Mouse (Mus musculus) MEL (cell line): ENCODE results near the gene Hmcn2. TPM values are rescaled to one million over a fixed set of nuclear protein-coding genes. Genes with fewer than 3 reads are reported as not detected.
A peak's percentile ranks its signal among the peaks of the same experiment; 100 is the strongest.

Source experiments
- DNase-seq: peaks from one replicate; pipeline ENCODE4 v3.0.0; 2011; ENCODE audit warnings: low read depth, low spot score
- H3K27ac ChIP-seq: 2 replicates; pipeline ENCODE4 v1.5.1; 2012; ENCODE audit warnings: low read depth, mild to moderate bottlenecking, control low read depth, low read length, moderate library complexity; ENCODE audit not compliant: control insufficient read depth
- H3K27me3 ChIP-seq, 2 experiments: fragments of 150-350 bp in 1 of 2; sonication (generic) in 1 of 2; 2 replicates each; pipeline ENCODE4 v1.6.1; 2012; ENCODE audit warnings: low read length in 2 of 2, mild to moderate bottlenecking in 2 of 2, improper control_type of control experiment in 1 of 2, moderate library complexity in 1 of 2; ENCODE audit not compliant: insufficient read depth in 2 of 2, control insufficient read depth in 1 of 2
- H3K36me3 ChIP-seq, 2 experiments: 2 replicates each; pipeline ENCODE4 v1.6.1; 2012 to 2014; ENCODE audit warnings: low read length in 2 of 2, improper control_type of control experiment in 1 of 2, inconsistent platforms in 1 of 2, mild to moderate bottlenecking in 1 of 2; ENCODE audit not compliant: insufficient read depth in 2 of 2, control insufficient read depth in 1 of 2
- H3K4me1 ChIP-seq, 2 experiments: fragments of 150-350 bp in 1 of 2; sonication (generic) in 1 of 2; 2 replicates each; pipeline ENCODE4 v1.6.1; 2012; ENCODE audit warnings: low read length in 2 of 2, improper control_type of control experiment in 1 of 2, mild to moderate bottlenecking in 1 of 2; ENCODE audit not compliant: insufficient read depth in 2 of 2, control insufficient read depth in 1 of 2
- H3K4me3 ChIP-seq, 2 experiments: fragments of 150-350 bp in 1 of 2; sonication (generic) in 1 of 2; 2 replicates each; pipeline ENCODE4 v1.5.1; 2012; ENCODE audit warnings: low read depth in 2 of 2, low read length in 2 of 2, mild to moderate bottlenecking in 2 of 2, moderate library complexity in 2 of 2, control low read depth in 1 of 2, improper control_type of control experiment in 1 of 2; ENCODE audit not compliant: control insufficient read depth in 1 of 2, insufficient read depth in 1 of 2
- H3K79me2 ChIP-seq: 2 replicates; pipeline ENCODE4 v1.6.1; 2012; ENCODE audit warnings: mild to moderate bottlenecking, low read length, moderate library complexity; ENCODE audit not compliant: control insufficient read depth, poor library complexity, insufficient read depth
- H3K9ac ChIP-seq: 2 replicates; pipeline ENCODE4 v1.6.1; 2012; ENCODE audit warnings: low read depth, mild to moderate bottlenecking, control low read depth, low read length, moderate library complexity; ENCODE audit not compliant: control insufficient read depth, poor library complexity, severe bottlenecking
- H3K9me3 ChIP-seq: fragments of 150-350 bp; sonication (generic); replicated peaks from 2 replicates; pipeline ENCODE4 v1.6.1; 2012; ENCODE audit warnings: mild to moderate bottlenecking, low read length, improper control_type of control experiment, moderate library complexity; ENCODE audit not compliant: insufficient read depth
- CHD2 ChIP-seq: IDR thresholded peaks from 2 replicates; pipeline ENCODE4 v1.6.1; 2011; ENCODE audit warnings: low read length, improper control_type of control experiment
- E2F4 ChIP-seq: IDR thresholded peaks from 2 replicates; pipeline ENCODE4 v1.6.1; 2011; ENCODE audit warnings: low read depth, low read length, improper control_type of control experiment, borderline replicate concordance
- GABPA ChIP-seq: IDR thresholded peaks from 2 replicates; pipeline ENCODE4 v1.6.1; 2012; ENCODE audit warnings: low read depth, mild to moderate bottlenecking, inconsistent platforms, low read length, improper control_type of control experiment, moderate library complexity
- HCFC1 ChIP-seq: IDR thresholded peaks from 2 replicates; pipeline ENCODE4 v1.6.1; 2012; ENCODE audit warnings: low read depth, mild to moderate bottlenecking, inconsistent platforms, low read length, improper control_type of control experiment, moderate library complexity
- MAX ChIP-seq: IDR thresholded peaks from 2 replicates; pipeline ENCODE4 v1.6.1; 2011; ENCODE audit warnings: low read length, improper control_type of control experiment
- MEF2A ChIP-seq: IDR thresholded peaks from 2 replicates; pipeline ENCODE4 v1.6.1; 2014; ENCODE audit warnings: low read depth, mild to moderate bottlenecking, inconsistent platforms, low read length, improper control_type of control experiment; ENCODE audit not compliant: poor library complexity, insufficient replicate concordance, severe bottlenecking; ENCODE audit errors: extremely low read depth
- MYB ChIP-seq: IDR thresholded peaks from 2 replicates; pipeline ENCODE4 v1.6.1; 2011; ENCODE audit warnings: mild to moderate bottlenecking, low read depth, low read length, improper control_type of control experiment
- MYC ChIP-seq: IDR thresholded peaks from 2 replicates; pipeline ENCODE4 v1.6.1; 2011; ENCODE audit warnings: low read depth, mild to moderate bottlenecking, low read length, improper control_type of control experiment, moderate library complexity
- NELFE ChIP-seq: IDR thresholded peaks from 2 replicates; pipeline ENCODE4 v1.6.1; 2011; ENCODE audit warnings: low read depth, low read length, improper control_type of control experiment
- NRF1 ChIP-seq: IDR thresholded peaks from 2 replicates; pipeline ENCODE4 v1.6.1; 2014; ENCODE audit warnings: low read depth, mild to moderate bottlenecking, inconsistent platforms, low read length, improper control_type of control experiment, moderate library complexity; ENCODE audit not compliant: poor library complexity, insufficient read depth, severe bottlenecking
- POLR2A ChIP-seq, 2 experiments: IDR thresholded peaks; 2 replicates each; pipeline ENCODE4 v1.6.1; 2011 to 2012; ENCODE audit warnings: low read length in 2 of 2, mild to moderate bottlenecking in 2 of 2, control low read depth in 1 of 2, improper control_type of control experiment in 1 of 2, low read depth in 1 of 2, moderate library complexity in 1 of 2; ENCODE audit not compliant: control insufficient read depth in 1 of 2, insufficient read depth in 1 of 2, poor library complexity in 1 of 2
- POLR2AphosphoS5 ChIP-seq: IDR thresholded peaks from 2 replicates; pipeline ENCODE4 v1.6.1; 2012; ENCODE audit warnings: low read depth, borderline replicate concordance, mild to moderate bottlenecking, inconsistent platforms, low read length, moderate library complexity, mixed read lengths
- SIN3A ChIP-seq: IDR thresholded peaks from 2 replicates; pipeline ENCODE4 v1.6.1; 2012; ENCODE audit warnings: low read length, improper control_type of control experiment, inconsistent platforms
- TBP ChIP-seq: IDR thresholded peaks from 2 replicates; pipeline ENCODE4 v1.8.0; 2011; ENCODE audit warnings: low read depth, low read length, improper control_type of control experiment
- UBTF ChIP-seq: IDR thresholded peaks from 2 replicates; pipeline ENCODE4 v1.6.1; 2012; ENCODE audit warnings: low read depth, mild to moderate bottlenecking, inconsistent platforms, low read length, improper control_type of control experiment, moderate library complexity, borderline replicate concordance; ENCODE audit not compliant: insufficient read depth
- USF1 ChIP-seq: IDR thresholded peaks from 2 replicates; pipeline ENCODE4 v1.6.1; 2014; ENCODE audit warnings: low read depth, mild to moderate bottlenecking, inconsistent platforms, low read length, improper control_type of control experiment, moderate library complexity
- USF2 ChIP-seq, 2 experiments: IDR thresholded peaks; 2 replicates each; pipeline ENCODE4 v1.6.1; 2011 to 2012; ENCODE audit warnings: improper control_type of control experiment in 2 of 2, low read length in 2 of 2, borderline replicate concordance in 1 of 2, inconsistent platforms in 1 of 2, low read depth in 1 of 2, mild to moderate bottlenecking in 1 of 2; ENCODE audit not compliant: insufficient read depth in 1 of 2
- ZMIZ1 ChIP-seq: IDR thresholded peaks from 2 replicates; pipeline ENCODE4 v1.6.1; 2012; ENCODE audit warnings: low read depth, mild to moderate bottlenecking, inconsistent platforms, low read length, improper control_type of control experiment, moderate library complexity
- polyA plus RNA-seq, 2 experiments: library from polyadenylated mRNA; stranded (reverse) in 1 of 2; unstranded in 1 of 2; fragments of >175 nt in 1 of 2; fragments of >200 nt in 1 of 2; gene quantifications; 2 replicates each; pipeline versions ENCODE4 v1.2.1 to v1.2.4; 2012; ENCODE audit warnings: low replicate concordance in 2 of 2, low read depth in 1 of 2; ENCODE audit not compliant: insufficient read length in 2 of 2, insufficient read depth in 1 of 2, missing spikeins in 1 of 2
- total RNA-seq: library from RNA; depleted of rRNA; stranded (reverse); fragments of 300-350 nt; gene quantifications from 2 replicates; pipeline ENCODE4 v1.2.3, GENCODE M21; 2012

The Hmcn2 gene
- total and polyA plus RNA-seq, 3 experiments = 0.18 TPM; not detected in 2

DNA sequence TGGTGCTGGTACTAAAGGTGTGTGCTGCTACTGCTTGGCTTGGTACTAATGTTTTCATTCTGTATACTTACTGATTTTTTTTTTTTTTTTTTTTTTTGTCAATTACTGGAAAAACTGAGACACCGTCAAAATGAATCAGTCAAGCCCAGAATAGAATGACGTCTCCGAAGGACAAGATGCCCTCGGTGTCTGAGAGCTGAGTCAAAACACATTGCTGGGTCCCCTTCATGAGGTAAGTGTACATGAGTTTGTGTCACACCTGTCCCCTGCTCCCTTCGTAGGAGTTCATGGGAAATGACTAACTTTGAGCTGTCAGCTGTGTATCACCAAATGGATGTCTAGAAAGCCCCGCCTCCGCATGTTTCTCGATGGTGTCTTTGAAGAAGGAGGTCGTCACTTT lies 11.0 kb upstream of the Hmcn2 start:
- no peak overlapping the region for H3K9ac ChIP-seq
- no peaks in the 10 kb centered on the region for H3K36me3 ChIP-seq
- no peak for DNase-seq
- H3K79me2 ChIP-seq = no peaks in the 10 kb centered on the region
- no peaks in the 10 kb centered on the region; a peak in 1 of 4 replicates for H3K27me3 ChIP-seq
- no peaks in the 10 kb centered on the region for H3K9me3 ChIP-seq
- no peak overlapping the region for H3K4me3 ChIP-seq
- H3K4me1 ChIP-seq = no peaks in the 10 kb centered on the region; a peak in 2 of 4 replicates
- TF ChIP-seq CHD2 (no peak), MYC (no peak), MAX (no peak), ZMIZ1 (no peak), NRF1 (no peak), TBP (no peak), POLR2AphosphoS5 (no peak), SIN3A (no peak), GABPA (no peak), NELFE (no peak), E2F4 (no peak), MYB (no peak)
- H3K27ac ChIP-seq = no peak overlapping the region

DNA sequence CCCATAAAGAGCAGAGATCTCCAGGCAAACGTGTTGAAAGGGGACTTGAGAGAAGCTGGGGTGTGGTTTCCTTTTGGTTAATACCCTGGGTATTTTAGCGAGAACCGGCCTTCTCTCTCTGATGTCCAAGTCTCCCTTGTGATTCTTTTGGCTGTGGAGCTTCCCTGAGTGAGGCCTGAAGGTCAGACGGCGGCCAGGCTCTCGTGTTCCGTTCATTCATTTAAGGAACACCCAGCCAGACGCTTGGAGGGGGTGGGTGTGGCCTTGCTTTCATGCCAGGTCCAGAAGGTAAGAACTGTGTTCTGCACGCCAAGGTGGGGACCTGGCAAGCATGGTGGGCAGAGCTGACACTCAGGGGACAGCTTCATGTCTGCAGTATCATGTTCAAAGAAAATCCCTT lies 10.0 kb upstream of the Hmcn2 start:
- Histone ChIP-seq H3K4me1 (no peaks in the 10 kb centered on the region; a peak in 1 of 4 replicates), H3K27me3 (no peaks in the 10 kb centered on the region; a peak in 1 of 4 replicates), H3K79me2 (no peaks in the 10 kb centered on the region), H3K4me3 (peak overlapping the region; percentile 39 to 48), H3K36me3 (no peaks in the 10 kb centered on the region), H3K27ac (no peak overlapping the region), H3K9ac (peak overlapping the region; percentile 6; the same call in 1 of the 2 replicates), H3K9me3 (no peaks in the 10 kb centered on the region)
- TF ChIP-seq SIN3A (no peak), GABPA (no peak), MEF2A (no peak)
- DNase-seq = no peak

DNA sequence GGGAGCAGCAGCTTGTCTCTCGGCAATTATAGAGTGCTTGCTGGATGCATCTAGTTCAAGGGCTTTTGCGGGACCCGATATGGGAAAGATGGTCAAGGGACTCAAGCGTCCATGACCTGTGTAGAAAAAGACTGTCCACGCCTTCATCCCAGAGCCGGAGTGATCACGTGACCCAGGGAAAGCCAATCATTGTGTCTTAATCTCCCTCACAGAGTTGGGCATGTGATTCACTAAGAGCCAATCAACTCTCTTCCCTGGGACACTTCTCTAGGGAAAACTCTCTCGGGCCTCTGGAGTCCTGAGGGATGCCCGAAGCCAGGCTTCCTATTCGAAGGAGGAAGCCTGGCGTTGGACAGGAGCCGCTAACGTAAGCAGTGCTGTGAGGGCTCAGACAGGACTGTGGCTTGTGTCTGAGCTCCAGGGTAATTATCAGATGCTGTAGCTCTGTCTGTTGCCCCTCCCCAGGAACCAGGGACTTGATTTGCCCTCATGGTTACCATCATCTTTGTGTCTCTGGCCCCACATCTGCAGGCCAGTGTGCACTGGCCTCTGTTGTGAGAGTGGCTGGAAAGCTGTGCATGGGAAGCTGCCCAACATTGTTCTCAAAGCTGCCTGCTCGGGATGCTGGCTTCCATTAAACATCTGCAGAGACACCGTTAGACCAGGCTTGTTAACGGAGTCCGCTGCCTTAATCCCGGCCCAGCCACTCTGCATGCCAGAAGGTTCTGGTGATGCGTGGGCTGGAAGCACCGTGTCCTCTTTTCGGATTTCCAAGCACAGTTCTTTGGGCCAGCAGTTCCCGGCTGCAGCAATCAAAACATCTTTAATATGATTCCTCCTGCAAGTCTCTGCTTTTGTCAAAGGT lies 9.2 kb upstream of the Hmcn2 start:
- Histone ChIP-seq H3K36me3 (no peaks in the 10 kb centered on the region), H3K4me3 (peak overlapping the region; percentile 43 to 48), H3K27ac (no peak overlapping the region), H3K4me1 (no peaks in the 10 kb centered on the region; a peak in 1 of 4 replicates), H3K27me3 (no peaks in the 10 kb centered on the region; a peak in 2 of 4 replicates), H3K9ac (peak overlapping the region; percentile 42), H3K9me3 (no peaks in the 10 kb centered on the region), H3K79me2 (no peaks in the 10 kb centered on the region)
- 0 out of 2 replicates have a peak, but pooled peaks have one; percentile 28 for TF ChIP-seq NELFE
- peak; percentile 83 to 95 for TF ChIP-seq USF2 (IDR thresholded peaks at IDR 0.05; ENCODE audit: borderline replicate concordance in 1 of 2, insufficient read depth in 1 of 2, low read depth in 1 of 2, low read length in 2 of 2)
- peak; percentile 93 for TF ChIP-seq MAX
- TF ChIP-seq MYC = no peak
- peak; percentile 42 to 47; a peak in 1 of 4 replicates for TF ChIP-seq POLR2A (IDR thresholded peaks at IDR 0.05; ENCODE audit: control insufficient read depth in 1 of 2, insufficient read depth in 1 of 2, low read depth in 1 of 2, low read length in 2 of 2, poor library complexity in 1 of 2)
- TF ChIP-seq USF1 = peak; percentile 98
- TF ChIP-seq HCFC1 = peak; percentile 42
- TF ChIP-seq UBTF = no peak
- peak; percentile 82 for DNase-seq
